ENCODE assay signal across 12 mouse cellular contexts in the genomic region with DNA sequence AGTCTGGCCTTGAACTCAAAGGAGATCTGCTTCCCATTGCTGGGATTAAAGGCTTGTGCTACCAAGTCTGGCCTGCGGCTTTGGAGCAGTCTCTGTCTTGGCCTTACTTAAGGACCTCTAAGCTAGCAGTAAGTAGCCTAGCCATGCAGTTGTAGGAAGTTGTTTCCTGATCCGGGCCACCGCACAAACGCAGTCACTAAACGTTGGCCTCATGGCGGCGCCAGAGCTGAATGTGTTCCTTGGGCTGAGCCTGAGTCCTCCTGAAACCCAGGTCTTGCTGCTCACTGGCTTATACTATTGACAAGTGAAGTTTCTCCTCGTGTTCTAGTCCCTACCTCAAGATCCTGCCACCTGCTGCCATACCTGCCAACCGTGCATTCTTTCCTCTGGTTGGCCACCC. TPM values are rescaled to one million over a fixed set of nuclear protein-coding genes. Genes with fewer than 3 reads are reported as not detected.
A peak's percentile ranks its signal among the peaks of the same experiment; 100 is the strongest.
DNase-seq lines count a peak whose midpoint lies in the region; ATAC-seq and TF ChIP-seq lines count a peak whose summit lies in the region.
"Had no signal": no experiment of that assay in that cellular context is flagged by ENCODE, and none has a peak within 500 bp of the region (broad histone marks: within the 10 kb centered on the region; RNA-seq: fewer than 3 reads in every experiment).

No protein-coding gene starts in this region.

- no peak for ATAC-seq in forebrain, embryonic 12.5 days (ENCODE audit: low FRiP score)
- no peak for ATAC-seq in limb, embryonic 11.5 days (ENCODE audit: insufficient number of reproducible peaks, low FRiP score, low TSS enrichment, low read depth)
- ATAC-seq in embryonic facial prominence, embryonic 11.5 days (replicated peaks; ENCODE audit: insufficient number of reproducible peaks, low FRiP score, low TSS enrichment, low read depth), result no peak
- ATAC-seq: hindbrain, embryonic 16.5 days had no signal

- H3K4me1 ChIP-seq in forebrain, embryonic 10.5 days, result no peaks in the 10 kb centered on the region
- H3K4me1 ChIP-seq in forebrain, embryonic 12.5 days, result no peaks in the 10 kb centered on the region
- H3K4me1 ChIP-seq in limb, embryonic 11.5 days (ENCODE audit: control insufficient read depth, insufficient read depth, low read length), result no peaks in the 10 kb centered on the region
- H3K4me1 ChIP-seq in limb, embryonic 10.5 days, result peaks cover 5% of the 10 kb centered on the region; the same call in 1 of the 2 replicates
- H3K4me1 ChIP-seq in CH12.LX (ENCODE audit: control insufficient read depth in 1 of 2, insufficient read depth in 2 of 2), result no peaks in the 10 kb centered on the region
- H3K4me1 ChIP-seq in embryonic facial prominence, embryonic 11.5 days (ENCODE audit: control insufficient read depth, insufficient read depth, low read length), result no peaks in the 10 kb centered on the region

- H3K4me3 ChIP-seq in forebrain, embryonic 10.5 days, result no peak overlapping the region
- no peak overlapping the region for H3K4me3 ChIP-seq in forebrain, embryonic 12.5 days (replicated peaks)
- no peak overlapping the region for H3K4me3 ChIP-seq in limb, embryonic 11.5 days (ENCODE audit: low read depth, low read length)
- no peak overlapping the region for H3K4me3 ChIP-seq in limb, embryonic 10.5 days
- H3K4me3 ChIP-seq in CH12.LX (replicated peaks in 1 of 3; ENCODE audit: low read depth in 2 of 3, low read length in 2 of 3, poor library complexity in 1 of 3), result no peak overlapping the region
- H3K4me3 ChIP-seq in embryonic facial prominence, embryonic 11.5 days (ENCODE audit: low read depth, low read length), result no peak overlapping the region
- no peak overlapping the region for H3K4me3 ChIP-seq in left cerebral cortex, adult 2 months
- H3K4me3 ChIP-seq: heart, embryonic 10.5 days had no signal

- in situ Hi-C loops in CH12.LX (cut with MboI; ENCODE audit: low pct_ligation_motif_present, low pct_unique_long_range_greater_than_20kb, low sequenced_read_pairs), result loop anchor here (5.0 kb wide), 1 partner anchor 347 kb away; no protein-coding TSS in a partner anchor

- peak in 1 of 2 experiments; percentile 48; a peak in 2 of 4 replicates for TF ChIP-seq CTCF in CH12.LX (conservative IDR thresholded peaks at IDR 0.05 in 1 of 2, IDR thresholded peaks at IDR 0.05 in 1 of 2; ENCODE audit: low read depth in 2 of 2, low read length in 2 of 2)
- no peak for TF ChIP-seq CTCF in left cerebral cortex, adult 2 months (IDR thresholded peaks at IDR 0.05)

- peak; percentile 18 for DNase-seq in forebrain, embryonic 10.5 days (ENCODE audit: extremely low spot score, low spot score)
- DNase-seq in limb, embryonic 11.5 days (ENCODE audit: low spot score), result peak; percentile 44
- no peak for DNase-seq in limb, embryonic 10.5 days (ENCODE audit: low spot score)
- peak; percentile 10 for DNase-seq in CH12.LX (ENCODE audit: extremely low read depth)
- peak; percentile 38 for DNase-seq in embryonic facial prominence, embryonic 11.5 days (ENCODE audit: low spot score)
- no peak for DNase-seq in T-cell, adult 2 months (ENCODE audit: low spot score)
- DNase-seq in left cerebral cortex, adult 2 months (ENCODE audit: extremely low spot score in 1 of 2, low spot score in 2 of 2), result no peak
- DNase-seq: thymus, postnatal 36 days had no signal

- H3K4me2 ChIP-seq in forebrain, embryonic 12.5 days, result no peak overlapping the region
- no peak overlapping the region for H3K4me2 ChIP-seq in limb, embryonic 11.5 days (ENCODE audit: low read depth, severe bottlenecking)
- H3K4me2 ChIP-seq in CH12.LX (ENCODE audit: insufficient read depth, low read depth, poor library complexity, severe bottlenecking), result no peak overlapping the region
- no peak overlapping the region for H3K4me2 ChIP-seq in embryonic facial prominence, embryonic 11.5 days (ENCODE audit: low read depth, low read length)

- TF ChIP-seq RAD21 in CH12.LX (IDR thresholded peaks at IDR 0.05; ENCODE audit: low read depth, low read length), result no peak

- WGBS in forebrain, embryonic 10.5 days, result 42% methylated on average over 9 of the region's 9 CpGs
- WGBS in forebrain, embryonic 12.5 days, result 40% methylated on average over 9 of the region's 9 CpGs
- 48% methylated on average over 9 of the region's 9 CpGs for WGBS in limb, embryonic 11.5 days
- 55% methylated on average over 9 of the region's 9 CpGs for WGBS in limb, embryonic 10.5 days
- WGBS in embryonic facial prominence, embryonic 11.5 days, result 42% methylated on average over 9 of the region's 9 CpGs

- intact Hi-C loops in left cerebral cortex, adult 2 months (cut with DNase I), result loop anchor here (5.0 kb wide), 1 partner anchor 177 kb away; no protein-coding TSS in a partner anchor

- H3K9me3 ChIP-seq in forebrain, embryonic 10.5 days, result no peaks in the 10 kb centered on the region
- no peaks in the 10 kb centered on the region for H3K9me3 ChIP-seq in forebrain, embryonic 12.5 days
- H3K9me3 ChIP-seq in limb, embryonic 11.5 days (ENCODE audit: control insufficient read depth, low read length), result no peaks in the 10 kb centered on the region
- H3K9me3 ChIP-seq in limb, embryonic 10.5 days (replicated peaks), result no peaks in the 10 kb centered on the region
- H3K9me3 ChIP-seq in CH12.LX (replicated peaks; ENCODE audit: low read length), result no peaks in the 10 kb centered on the region
- H3K9me3 ChIP-seq in embryonic facial prominence, embryonic 11.5 days (replicated peaks; ENCODE audit: control insufficient read depth, low read length), result no peaks in the 10 kb centered on the region
- H3K9me3 ChIP-seq: heart, embryonic 10.5 days had no signal

- TF ChIP-seq POLR2A in CH12.LX (IDR thresholded peaks at IDR 0.05; ENCODE audit: low read depth, low read length), result no peak

- no peak overlapping the region for H3K27ac ChIP-seq in forebrain, embryonic 10.5 days
- no peak overlapping the region for H3K27ac ChIP-seq in forebrain, embryonic 12.5 days
- H3K27ac ChIP-seq in limb, embryonic 11.5 days (replicated peaks; ENCODE audit: low read depth, low read length), result no peak overlapping the region
- H3K27ac ChIP-seq in limb, embryonic 10.5 days, result no peak overlapping the region
- no peak overlapping the region for H3K27ac ChIP-seq in CH12.LX (ENCODE audit: insufficient read depth, low read depth)
- no peak overlapping the region for H3K27ac ChIP-seq in embryonic facial prominence, embryonic 11.5 days (replicated peaks; ENCODE audit: low read depth, low read length)
- no peak overlapping the region for H3K27ac ChIP-seq in left cerebral cortex, adult 2 months
- H3K27ac ChIP-seq: heart, embryonic 10.5 days had no signal

- no peak for TF ChIP-seq EP300 in CH12.LX (IDR thresholded peaks at IDR 0.05; ENCODE audit: low read length)

- no peaks in the 10 kb centered on the region for H3K79me2 ChIP-seq in CH12.LX (replicated peaks; ENCODE audit: control insufficient read depth, extremely low read depth, insufficient read depth, poor library complexity, severe bottlenecking)

- dilution Hi-C loops in CH12.LX (cut with MboI; ENCODE audit: extremely low pct_ligation_motif_present, extremely low pct_unique_long_range_greater_than_20kb, low sequenced_read_pairs), result no loop called here

- H3K27me3 ChIP-seq in forebrain, embryonic 10.5 days (ENCODE audit: poor library complexity, severe bottlenecking), result no peaks in the 10 kb centered on the region
- H3K27me3 ChIP-seq in forebrain, embryonic 12.5 days, result no peaks in the 10 kb centered on the region
- H3K27me3 ChIP-seq in limb, embryonic 11.5 days (ENCODE audit: control insufficient read depth, insufficient read depth, low read length), result no peaks in the 10 kb centered on the region
- H3K27me3 ChIP-seq in limb, embryonic 10.5 days (ENCODE audit: low read depth, poor library complexity, severe bottlenecking), result no peaks in the 10 kb centered on the region
- H3K27me3 ChIP-seq in CH12.LX (replicated peaks), result no peaks in the 10 kb centered on the region
- no peaks in the 10 kb centered on the region for H3K27me3 ChIP-seq in embryonic facial prominence, embryonic 11.5 days (ENCODE audit: control insufficient read depth, insufficient read depth, low read length)

- no peaks in the 10 kb centered on the region for H3K36me3 ChIP-seq in forebrain, embryonic 10.5 days (replicated peaks)
- no peaks in the 10 kb centered on the region for H3K36me3 ChIP-seq in forebrain, embryonic 12.5 days (replicated peaks)
- no peaks in the 10 kb centered on the region for H3K36me3 ChIP-seq in limb, embryonic 11.5 days (ENCODE audit: control insufficient read depth, insufficient read depth, low read length)
- H3K36me3 ChIP-seq in limb, embryonic 10.5 days, result no peaks in the 10 kb centered on the region
- no peaks in the 10 kb centered on the region for H3K36me3 ChIP-seq in CH12.LX (replicated peaks in 1 of 2; ENCODE audit: control insufficient read depth in 1 of 2, insufficient read depth in 1 of 2, low read length in 1 of 2)
- H3K36me3 ChIP-seq in embryonic facial prominence, embryonic 11.5 days (replicated peaks; ENCODE audit: control insufficient read depth, insufficient read depth, low read depth, low read length), result no peaks in the 10 kb centered on the region

- no peak overlapping the region for H3K9ac ChIP-seq in forebrain, embryonic 12.5 days
- no peak overlapping the region for H3K9ac ChIP-seq in limb, embryonic 11.5 days (ENCODE audit: low read length)
- H3K9ac ChIP-seq in CH12.LX (ENCODE audit: insufficient read depth, low read depth), result no peak overlapping the region
- H3K9ac ChIP-seq in embryonic facial prominence, embryonic 11.5 days (replicated peaks; ENCODE audit: low read length), result no peak overlapping the region

RNA-seq across cellular contexts. Expression of gene Palld, which starts 28.5 kb away (rescaled TPM):
- polyA plus RNA-seq in forebrain, embryonic 10.5 days (2016; fragmentation: Nextera tagmentation; extraction: Ambion mirVana), result 48.8 and 51.6 TPM in 2 replicates
- polyA plus RNA-seq in forebrain, embryonic 12.5 days (2016; fragmentation: Nextera tagmentation; extraction: Ambion mirVana), result 53.6 and 56.0 TPM in 2 replicates
- polyA plus RNA-seq in limb, embryonic 11.5 days (2014; fragmentation: Nextera tagmentation; extraction: Ambion mirVana), result 62.9 and 67.1 TPM in 2 replicates
- polyA plus RNA-seq in limb, embryonic 10.5 days (2016; fragmentation: Nextera tagmentation; extraction: Ambion mirVana), result 37.9 and 71.1 TPM in 2 replicates
- total RNA-seq in CH12.LX (2012; rRNA removed) (4.8 and 7.1 TPM in 2 replicates), CH12.LX (2014; rRNA removed) (0.59 and 0.87 TPM in 2 replicates)
- 2.0 and 2.6 TPM in 2 replicates for polyA plus RNA-seq in CH12.LX (2012; ENCODE audit: insufficient read length, low read depth)
- polyA plus RNA-seq in embryonic facial prominence, embryonic 11.5 days (2014; fragmentation: Nextera tagmentation; extraction: Ambion mirVana), result 47.7 and 52.4 TPM in 2 replicates
- 1 to 10 TPM; 4.1 to 4.9 TPM for total RNA-seq in left cerebral cortex, adult 2 months (2021)

RNA-seq across cellular contexts. Expression of gene Ddx60, which starts 53.9 kb away (rescaled TPM):
- polyA plus RNA-seq in forebrain, embryonic 10.5 days (2016; fragmentation: Nextera tagmentation; extraction: Ambion mirVana), result 0.02 TPM in 1 of 2 replicates, not detected in the other
- polyA plus RNA-seq in forebrain, embryonic 12.5 days (2016; fragmentation: Nextera tagmentation; extraction: Ambion mirVana), result 0.35 and 0.59 TPM in 2 replicates
- polyA plus RNA-seq in limb, embryonic 11.5 days (2014; fragmentation: Nextera tagmentation; extraction: Ambion mirVana), result 0.04 TPM in 1 of 2 replicates, not detected in the other
- polyA plus RNA-seq in limb, embryonic 10.5 days (2016; fragmentation: Nextera tagmentation; extraction: Ambion mirVana), result not detected in 2 replicates
- total RNA-seq in CH12.LX (2012; rRNA removed) (0.08 and 0.21 TPM in 2 replicates), CH12.LX (2014; rRNA removed) (0.47 and 0.69 TPM in 2 replicates)
- 0.20 and 0.56 TPM in 2 replicates for polyA plus RNA-seq in CH12.LX (2012; ENCODE audit: insufficient read length, low read depth)
- polyA plus RNA-seq in embryonic facial prominence, embryonic 11.5 days (2014; fragmentation: Nextera tagmentation; extraction: Ambion mirVana), result 0.11 and 0.18 TPM in 2 replicates
- 1 to 10 TPM in 1 of 2 experiments, under 1 TPM in 1; 0.44 to 1.2 TPM for total RNA-seq in left cerebral cortex, adult 2 months (2021)
- polyA plus RNA-seq: C2C12 had no signal

Comparison
In these comparisons a context has a peak if more than half of its experiments do, and no peak if none do; other contexts are left out.
1. DNase-seq: peak in forebrain, embryonic 10.5 days (single experiment), limb, embryonic 11.5 days (single experiment), CH12.LX (single experiment) and embryonic facial prominence, embryonic 11.5 days (single experiment); none in limb, embryonic 10.5 days (single experiment), T-cell, adult 2 months (single experiment) and left cerebral cortex, adult 2 months (0 of 2).
2. RNA of gene Palld, which starts 28.5 kb away (polyA plus RNA-seq): 37.9 to 71.1 TPM in limb, embryonic 10.5 days, 62.9 to 67.1 TPM in limb, embryonic 11.5 days, 53.6 to 56.0 TPM in forebrain, embryonic 12.5 days, 47.7 to 52.4 TPM in embryonic facial prominence, embryonic 11.5 days and 48.8 to 51.6 TPM in forebrain, embryonic 10.5 days; 2.0 to 2.6 TPM in CH12.LX; every median in the first group is over 10 times any median in the second.